Mouse (Mus musculus) layer of hippocampus, adult 8-10 months (tissue): Measurements from ENCODE around the gene Otop2. TPM values are rescaled to one million over a fixed set of nuclear protein-coding genes. Genes with fewer than 3 reads are reported as not detected.

Source experiments
- DNase-seq, 2 experiments: peaks; one replicate each; pipeline ENCODE4 v3.0.0; 2022; ENCODE audit warnings: low spot score in 2 of 2
- total RNA-seq, 4 experiments: library from RNA; stranded (reverse); gene quantifications; 2 replicates each; pipeline ENCODE4 v1.2.4; 2022

Gene Otop2
- total RNA-seq, 4 experiments from 2014 or later = 0.30 to 0.55 (median 0.40) TPM

DNA sequence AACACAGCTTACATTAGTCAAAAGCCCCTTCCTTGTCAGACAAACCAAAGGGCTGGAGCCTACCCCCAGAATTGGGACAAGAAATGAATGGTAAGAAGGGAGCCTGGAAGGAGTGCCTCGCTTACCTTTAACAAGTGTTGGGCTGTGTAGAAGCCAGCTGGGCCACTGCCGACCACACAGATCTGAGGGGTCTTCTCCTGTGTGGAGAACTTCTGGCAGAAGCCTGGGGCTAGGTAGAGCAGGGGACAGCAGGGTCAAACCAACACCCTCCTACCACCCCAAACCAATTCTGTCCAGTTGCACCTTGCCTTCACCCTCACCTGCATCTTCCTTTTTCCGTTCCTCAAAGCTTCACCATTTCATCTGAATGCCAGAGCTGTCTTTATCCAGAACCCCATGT, 31.0 kb upstream of the Otop2 start:
- DNase-seq = no peak

DNA sequence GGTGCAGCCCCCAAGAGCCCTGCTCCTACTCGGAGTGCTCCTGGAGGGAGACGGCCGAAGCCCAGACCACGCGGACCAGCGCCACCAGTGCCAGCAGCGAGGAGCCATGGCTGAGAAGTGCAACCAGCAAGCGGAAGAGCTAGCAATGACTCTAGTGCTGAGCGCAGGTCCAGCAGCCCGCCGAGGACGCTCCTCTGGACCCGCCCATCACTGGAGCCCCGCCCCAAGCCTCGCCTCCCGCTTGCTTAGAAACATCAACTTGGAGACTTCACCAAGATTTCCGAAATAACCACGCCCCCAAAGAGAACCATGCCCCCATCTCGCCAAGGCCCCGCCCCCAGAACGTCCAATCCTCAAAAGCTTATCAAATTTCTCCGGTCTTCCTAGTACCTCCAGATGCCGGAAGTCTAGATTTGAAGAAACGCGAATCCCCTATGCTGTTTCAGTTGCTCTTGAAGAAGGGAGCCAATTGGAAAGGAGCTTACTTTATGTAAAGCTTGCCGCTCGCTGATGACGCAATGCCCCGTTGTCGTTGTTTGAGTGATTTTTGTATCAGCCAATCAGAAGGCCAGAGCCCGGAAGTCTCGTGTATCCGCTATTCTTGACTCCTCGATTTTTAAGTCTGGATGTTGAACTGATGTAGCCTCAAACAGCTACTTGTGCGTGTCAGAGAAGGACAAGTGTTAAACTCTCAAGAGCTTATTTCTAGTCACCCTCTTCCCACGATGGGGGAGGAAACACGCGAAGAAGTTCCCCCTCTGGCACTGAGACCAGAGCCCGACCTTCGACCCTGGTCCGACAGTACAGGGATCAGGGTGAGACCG, 30.0 kb upstream of the Otop2 start, which contains the start of gene Fdxr:
Fdxr (minus strand) TSS at position 271 of the 824 bp plus-strand sequence.
- peak; percentile 98 to 99 for DNase-seq

DNA sequence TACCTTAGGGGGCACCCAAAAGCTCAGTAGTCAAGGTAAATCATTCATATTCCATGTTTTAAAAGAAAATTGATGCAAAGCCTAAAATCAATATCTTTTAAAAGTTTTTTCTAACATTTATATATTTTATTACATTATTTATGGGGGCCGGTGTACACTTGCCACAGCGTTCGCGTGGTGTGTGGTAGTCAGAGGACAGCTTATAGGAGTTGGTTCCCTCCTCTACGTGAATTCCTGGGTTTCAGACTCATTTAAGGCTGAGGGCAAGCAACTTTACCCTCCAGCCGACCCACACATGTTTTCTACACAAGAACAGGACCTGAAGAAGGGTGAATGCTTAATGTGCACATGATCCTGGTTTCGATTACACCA, 29.4 kb upstream of the Otop2 start:
- no peak for DNase-seq

DNA sequence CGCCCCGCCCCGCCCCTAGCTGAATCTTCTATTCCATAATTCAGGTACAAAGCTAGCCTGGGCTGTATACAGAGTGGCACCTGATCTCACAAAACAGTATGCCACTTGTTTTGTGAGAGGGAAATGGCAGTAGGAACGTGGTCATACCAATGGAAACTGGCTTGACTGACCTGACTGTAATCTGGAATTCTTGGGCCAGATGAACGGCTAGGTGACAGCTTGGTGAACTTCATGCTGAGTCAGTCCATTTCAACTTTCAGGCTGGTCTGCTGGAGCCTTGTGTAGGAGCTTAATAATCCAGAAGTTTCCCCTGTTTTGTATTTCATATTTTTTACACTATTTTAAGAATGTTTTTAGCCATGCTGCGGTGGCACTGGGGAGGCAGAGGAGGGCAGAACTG, 28.8 kb upstream of the Otop2 start:
- no peak for DNase-seq

DNA sequence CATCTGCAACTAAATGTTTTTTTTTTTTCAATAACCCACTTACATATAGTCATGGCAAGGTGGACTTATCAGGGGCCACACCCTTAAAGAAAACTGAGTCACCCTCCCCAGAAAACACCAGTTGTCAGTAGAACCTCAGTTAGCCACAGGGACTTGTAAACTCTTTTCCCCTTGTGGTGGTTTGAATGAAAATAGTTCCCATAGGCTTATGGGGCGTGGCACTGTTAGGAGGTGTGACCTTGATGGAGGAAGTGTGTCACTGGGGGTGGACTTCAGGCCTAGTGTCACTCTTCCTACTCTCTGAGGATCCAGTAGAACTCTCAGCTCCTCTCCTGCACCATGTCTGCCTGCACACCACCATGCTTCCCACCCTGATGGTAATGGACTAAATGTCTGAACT, 27.2 kb upstream of the Otop2 start:
- no peak for DNase-seq

DNA sequence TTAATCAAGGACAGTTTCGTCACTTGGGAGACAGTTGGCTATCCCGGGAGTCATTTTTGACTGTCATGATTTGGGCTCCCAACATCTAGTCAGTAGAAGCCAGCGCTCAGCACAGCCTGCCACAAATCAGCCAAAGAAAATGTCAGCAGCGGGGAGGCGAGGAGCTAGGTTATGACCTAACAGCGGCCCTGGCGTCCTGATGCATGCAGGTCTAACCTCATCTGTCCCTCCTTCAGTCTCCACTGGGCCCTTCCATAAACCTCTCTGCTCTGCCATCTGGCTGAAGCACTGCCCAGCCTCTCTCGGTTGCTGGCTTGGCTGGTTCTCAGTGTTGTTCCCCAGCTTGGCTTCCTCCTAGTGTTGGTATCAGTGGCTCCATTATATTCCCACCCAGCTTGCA, 24.7 kb upstream of the Otop2 start:
- peak; percentile 54 to 65 for DNase-seq

DNA sequence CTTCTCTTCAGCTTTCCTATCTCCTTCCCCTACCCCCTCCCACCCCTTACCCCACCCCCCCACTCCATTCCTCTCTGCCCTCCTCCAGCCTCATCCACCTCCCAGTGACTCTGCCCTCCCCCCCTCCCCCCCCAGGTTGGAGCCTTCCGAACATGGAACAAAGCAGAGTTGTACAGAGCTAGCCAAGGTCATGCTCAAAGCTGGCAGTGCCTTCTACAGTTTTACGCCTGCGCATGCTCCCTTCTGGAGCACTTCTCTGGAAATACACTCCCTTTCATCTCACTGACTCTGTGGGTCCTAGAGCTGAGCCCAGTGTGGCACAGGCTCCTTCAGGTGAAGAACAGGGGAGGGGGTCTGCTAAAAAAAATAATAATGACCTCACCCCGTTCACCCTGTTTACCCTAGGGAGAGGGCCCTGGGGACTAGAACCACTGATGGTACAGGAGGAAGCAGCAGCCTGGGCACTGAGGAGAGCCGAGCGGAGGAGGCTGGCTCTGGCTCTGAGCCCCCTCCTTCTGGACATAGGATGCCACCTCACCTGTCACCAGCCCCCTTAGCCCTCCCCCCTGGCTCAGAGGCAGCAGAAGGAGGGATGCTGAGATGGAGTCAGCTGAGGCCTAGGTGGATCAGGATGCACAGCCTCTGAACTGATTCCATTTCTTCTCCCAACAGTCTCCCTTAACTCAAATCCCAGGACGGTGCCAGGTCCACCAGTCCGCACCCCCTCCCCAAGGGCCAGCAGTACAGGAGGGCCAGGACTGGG, 24.1 kb upstream of the Otop2 start:
- DNase-seq = peak in 1 of 2 experiments; percentile 52

DNA sequence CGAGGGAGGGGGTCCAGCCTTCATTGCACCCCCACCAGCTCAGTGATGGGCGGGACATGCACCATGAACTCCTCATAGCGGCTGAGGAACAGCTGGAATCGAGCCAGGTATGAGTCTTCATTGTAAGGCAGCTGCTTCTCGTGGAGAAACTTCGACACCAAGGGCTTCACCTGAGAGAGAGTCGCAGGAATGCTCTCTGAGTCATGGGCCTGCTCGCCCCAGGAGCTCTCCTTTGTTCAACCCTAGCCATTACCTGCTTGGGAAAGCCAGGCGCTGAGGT, 23.5 kb upstream of the Otop2 start:
- no peak for DNase-seq

DNA sequence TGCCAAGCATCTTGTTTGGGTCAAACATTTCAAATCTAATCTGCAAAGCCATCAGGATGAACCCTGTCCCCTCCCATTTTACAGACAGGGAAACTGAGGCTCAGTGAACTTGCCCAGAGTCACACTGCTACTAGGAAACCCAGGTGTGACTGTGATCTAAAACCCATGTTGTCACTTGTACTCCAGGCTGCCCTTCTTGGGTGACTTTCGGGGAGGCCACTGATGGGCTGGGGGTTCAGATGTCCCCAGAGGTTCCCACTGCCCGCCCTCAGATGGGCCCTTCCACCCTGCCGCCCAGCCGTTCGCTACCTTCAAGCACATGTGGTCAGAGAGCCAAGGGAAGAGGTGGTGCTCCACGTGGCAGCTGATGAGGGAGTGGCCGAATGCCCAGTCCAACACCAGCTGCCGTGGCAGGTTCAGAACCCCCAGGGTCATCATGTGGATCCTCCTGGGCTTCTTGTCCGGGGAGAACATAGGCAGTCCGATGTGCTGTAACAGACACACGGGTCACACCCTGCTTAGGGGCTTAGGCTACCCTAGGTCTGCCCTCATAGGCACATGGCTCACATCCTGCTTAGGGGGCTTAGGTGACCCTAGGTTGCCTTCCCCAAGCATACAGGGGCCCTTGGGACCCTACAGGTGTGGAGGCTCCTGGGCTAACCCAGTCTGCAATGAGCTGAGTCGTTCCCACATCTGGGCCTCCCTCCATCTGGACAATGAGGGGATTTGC, 22.9 kb upstream of the Otop2 start:
- no peak for DNase-seq

DNA sequence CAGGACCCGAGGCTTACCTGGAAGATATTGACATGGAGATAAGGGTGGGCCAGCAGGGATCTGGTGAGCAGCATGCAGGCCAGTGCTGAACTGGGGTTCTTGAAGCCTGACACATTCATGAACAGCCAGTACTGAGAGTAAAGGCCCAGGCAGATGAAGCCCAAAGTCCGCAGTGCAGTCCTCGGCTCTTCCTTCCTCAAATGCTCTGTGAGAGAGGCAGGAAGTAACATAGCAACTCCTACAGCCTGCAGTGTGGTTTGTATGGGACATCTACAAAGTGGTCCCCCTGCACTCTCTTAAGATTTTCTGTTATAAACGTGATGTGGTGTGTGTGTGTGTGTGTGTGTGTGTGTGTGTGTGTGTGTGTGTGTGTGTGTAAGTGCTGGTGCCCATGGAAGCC, 21.7 kb upstream of the Otop2 start:
- no peak for DNase-seq

DNA sequence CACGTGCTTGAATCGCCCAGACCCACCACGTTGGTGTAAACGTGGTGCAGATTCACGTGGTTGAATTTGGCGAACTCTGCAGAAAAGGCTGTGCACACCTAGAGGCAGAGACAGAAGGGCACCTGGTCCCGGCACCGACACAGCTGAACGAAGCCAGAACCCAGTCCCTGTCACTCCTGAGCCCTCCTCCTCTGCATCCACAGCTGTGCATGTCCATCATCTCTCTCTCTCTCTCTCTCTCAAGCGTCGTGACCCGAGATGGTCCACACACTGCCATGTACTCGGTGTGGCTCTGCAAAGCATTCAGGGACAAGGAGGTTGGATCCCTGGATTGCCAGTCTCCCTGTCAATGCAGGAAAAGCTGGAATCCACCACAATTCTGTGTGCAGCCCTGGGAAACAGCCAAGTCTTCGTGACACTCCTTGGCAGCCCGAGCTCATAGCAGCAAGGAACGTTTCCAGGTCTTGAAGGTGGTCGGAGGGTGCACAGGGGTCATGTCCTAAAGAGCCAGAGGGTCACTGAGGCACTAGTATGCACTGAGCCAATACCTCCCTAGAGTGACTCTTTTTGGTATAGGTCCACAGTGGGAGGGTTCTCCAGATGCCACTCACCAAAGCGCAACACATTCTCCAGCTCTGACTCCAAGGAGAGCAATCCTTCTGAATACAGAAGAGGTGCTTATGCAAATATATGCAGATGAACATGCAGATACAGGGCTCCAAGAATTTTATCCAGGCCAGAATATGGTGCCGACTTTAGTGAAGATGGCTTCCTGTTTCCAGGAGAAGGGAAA, 20.6 kb upstream of the Otop2 start:
- no peak for DNase-seq

DNA sequence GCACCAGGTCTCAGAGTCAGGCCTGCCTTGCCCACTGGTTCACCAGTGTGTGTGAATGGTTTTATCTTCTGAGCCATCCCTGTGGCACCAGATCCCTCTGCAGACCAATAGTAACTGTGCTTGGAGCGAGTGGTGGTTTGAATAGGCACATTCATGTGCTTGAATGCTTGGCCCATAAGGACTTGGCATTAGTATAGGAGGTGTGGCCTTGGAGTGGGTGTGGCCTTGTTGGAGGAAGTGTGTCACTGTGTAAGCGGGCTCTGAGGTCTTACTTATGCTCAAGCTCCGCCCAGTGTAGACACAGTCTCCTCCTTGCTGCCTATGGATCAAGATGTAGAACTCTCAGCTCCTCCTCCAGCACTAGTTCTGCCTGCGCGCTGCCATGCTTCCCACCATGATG, 19.6 kb upstream of the Otop2 start:
- DNase-seq = peak in 1 of 2 experiments; percentile 63

DNA sequence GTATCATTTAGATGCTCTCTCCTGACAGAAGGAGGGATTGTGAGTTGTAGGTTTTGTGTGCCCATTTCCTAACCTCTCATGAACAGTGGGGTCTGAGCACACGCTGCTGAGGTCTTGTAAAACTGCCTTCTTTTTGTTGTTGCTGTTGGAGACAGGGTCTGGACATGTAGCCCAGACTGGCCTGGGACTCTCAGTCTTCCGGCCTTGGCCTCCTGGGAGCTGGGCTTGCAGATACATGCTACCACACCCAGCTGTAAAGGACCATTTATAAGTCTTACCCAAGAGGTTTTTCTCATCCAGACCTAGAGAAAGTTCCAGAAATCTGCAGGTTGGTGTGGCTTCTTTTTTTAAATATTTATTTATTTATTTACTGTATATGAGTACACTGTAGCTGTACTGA, 18.7 kb upstream of the Otop2 start:
- no peak for DNase-seq

DNA sequence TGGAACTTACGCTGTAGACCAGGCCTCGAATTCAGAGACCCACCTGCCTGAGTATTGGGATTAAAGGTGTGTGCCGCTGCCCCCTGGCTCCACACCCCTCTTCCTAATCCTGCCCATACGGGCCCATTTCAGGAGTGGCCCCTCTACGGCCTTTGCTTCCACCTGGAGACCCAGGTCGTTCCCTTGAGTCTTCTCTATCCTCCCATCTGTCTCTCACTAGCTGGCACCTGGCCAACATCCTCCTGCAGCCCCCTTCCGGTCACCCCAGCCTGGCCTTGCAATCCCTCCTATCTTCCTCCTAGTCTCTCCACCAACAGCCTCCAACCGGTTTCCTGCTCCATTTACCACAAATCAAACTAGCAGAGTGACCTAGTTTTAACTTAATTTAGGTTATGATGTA, 17.1 kb upstream of the Otop2 start:
- DNase-seq = no peak

DNA sequence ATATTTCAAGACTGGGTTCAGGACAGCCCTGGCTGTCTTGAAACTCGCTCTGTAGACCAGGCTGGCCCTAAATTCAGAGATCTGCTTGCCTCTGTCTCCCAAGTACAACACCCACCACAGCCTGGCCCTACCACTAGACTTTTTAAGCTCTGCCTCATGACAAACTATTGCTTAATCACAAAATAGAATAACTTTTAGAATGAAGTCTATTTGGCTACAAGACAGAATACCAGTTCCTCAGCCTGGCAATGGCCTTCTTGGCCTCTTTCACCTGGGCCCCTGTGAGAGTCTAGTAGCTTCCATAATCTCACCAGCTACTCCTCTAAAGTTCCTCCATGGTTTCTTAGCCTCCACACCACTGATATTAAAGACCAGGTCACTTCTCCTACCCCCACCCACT, 16.6 kb upstream of the Otop2 start:
- no peak for DNase-seq

DNA sequence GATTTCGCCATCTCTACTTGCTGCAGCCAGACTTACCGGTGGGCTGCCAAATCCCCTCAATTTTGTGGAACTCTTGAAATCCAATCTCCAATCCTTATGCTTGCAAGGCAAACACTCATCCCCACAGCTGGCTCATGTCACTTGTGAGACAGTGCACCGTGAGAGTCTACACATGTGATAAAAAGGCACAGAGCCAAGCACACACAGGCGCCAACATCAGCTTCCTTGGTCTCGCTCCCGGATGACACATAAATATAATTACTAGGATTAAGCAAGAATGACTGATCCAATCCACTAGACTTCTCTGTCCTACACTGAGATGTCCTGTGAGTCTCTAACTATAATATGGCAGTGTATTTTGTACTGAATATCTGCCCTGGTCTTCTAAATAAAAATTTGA, 16.0 kb upstream of the Otop2 start:
- no peak for DNase-seq

DNA sequence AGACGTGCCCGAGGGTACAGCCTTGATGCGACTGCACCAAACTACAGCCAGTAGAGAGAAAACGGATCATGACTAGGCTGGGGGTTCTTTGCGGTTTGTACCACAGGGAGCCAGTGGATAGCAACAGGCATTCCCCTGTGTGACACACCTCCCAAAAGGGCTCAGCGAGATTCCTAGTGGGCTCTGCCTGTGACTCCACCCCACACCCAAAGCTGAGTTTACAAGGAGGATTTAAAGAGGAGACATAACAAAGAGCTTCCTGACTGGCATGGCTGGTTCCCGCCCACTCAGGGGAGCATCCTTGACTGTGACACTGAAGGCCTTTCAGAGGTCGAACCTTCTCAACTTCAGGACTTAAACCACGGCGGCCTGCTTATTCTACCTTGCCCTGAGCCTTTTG, 15.5 kb upstream of the Otop2 start:
- DNase-seq = no peak

DNA sequence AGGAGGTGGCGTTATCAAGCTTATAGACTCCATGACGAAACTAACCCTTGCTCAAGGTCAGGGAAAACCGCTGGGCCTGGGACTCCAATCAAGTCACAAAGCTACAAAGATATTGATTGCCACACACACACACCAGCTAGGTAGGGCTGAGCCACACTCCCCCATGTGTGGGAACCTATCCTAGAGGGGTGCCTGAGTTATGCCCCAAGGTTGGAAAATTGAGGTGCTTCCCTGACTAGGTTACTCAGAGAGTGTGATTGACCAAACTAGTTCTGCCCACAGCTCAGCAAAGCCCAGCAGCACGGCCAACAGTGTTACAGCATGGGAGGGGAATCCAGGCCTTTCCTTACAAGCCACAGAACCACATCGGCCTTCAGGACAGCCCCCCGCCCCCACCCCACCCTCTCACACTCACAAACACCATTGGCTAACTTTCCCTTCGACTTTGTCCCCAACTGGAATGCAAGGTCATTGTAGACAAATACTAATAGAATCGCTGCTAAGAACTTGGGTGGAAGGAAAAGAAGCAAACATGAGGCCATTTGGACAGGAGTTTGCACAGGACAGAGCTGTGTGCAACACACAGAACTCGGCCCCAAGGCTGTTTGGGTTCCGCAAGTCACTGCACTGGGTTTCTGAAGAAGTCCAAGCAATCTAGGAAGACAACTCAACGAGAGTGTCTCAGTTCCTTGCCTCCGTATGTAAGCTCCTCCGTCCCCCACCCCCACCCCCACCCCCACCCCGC, 14.2 kb upstream of the Otop2 start:
- DNase-seq = no peak

DNA sequence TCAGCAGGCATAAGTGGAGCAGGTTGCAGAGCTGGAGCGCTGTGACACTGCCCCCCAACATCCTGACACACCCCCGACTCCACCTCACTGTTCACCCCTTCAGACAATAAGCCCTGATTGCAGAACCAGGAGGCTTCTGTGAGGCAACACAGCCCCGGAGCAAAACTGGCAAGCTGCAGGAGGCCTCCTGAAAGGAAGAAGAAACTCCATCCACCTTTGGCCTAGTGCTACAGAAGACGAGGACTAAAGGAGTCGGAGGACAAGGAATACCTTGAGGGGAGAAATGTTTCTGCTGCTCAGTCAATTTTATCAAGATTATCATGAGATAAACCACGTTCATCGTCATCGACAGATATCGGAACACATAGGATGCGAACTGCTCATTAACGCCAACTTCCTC, 11.0 kb upstream of the Otop2 start:
- DNase-seq = no peak

DNA sequence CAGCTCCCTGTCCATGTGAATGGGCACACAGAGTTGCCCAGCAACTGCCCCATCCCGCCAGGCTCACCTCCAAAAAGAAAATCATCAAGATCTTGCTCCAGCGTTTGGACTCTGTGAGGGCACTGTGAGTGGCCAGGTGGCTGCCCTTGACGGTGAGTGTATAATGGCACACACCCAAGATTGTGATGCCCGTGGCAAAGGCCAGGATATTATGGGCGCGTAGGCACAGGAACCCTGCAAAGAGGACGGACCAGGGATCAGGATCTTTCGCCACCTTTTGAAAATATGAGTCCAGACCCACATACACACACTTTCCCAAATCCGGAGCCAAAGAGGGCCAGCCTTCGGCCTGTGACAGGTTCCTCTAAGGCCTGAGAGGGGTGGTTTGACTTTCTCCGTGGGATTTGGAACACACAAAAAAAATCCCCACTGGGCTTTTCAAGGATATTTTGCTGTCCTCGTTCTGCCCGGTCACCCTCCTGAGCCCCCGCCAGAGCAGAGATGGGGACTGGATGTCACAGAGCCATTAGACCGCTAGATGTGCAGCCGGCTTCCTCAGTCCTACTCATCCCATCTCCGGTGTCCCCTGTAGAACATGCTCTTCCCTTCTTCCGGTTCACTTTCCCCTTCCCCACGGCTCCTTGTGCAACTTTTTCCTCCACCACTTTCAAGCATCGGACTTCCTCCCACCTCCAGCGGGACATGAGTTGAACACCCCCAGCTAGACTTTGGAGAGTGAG, 10.3 kb upstream of the Otop2 start:
- DNase-seq = no peak
